Mouse (Mus musculus) sigmoid colon, adult 10 weeks (tissue): ENCODE results near the gene Lhx2. TPM values are rescaled to one million over a fixed set of nuclear protein-coding genes. Genes with fewer than 3 reads are reported as not detected.

Source experiments
- polyA plus RNA-seq: library from polyadenylated mRNA; stranded (reverse); fragments of 350-450 nt; fragmentation: Illumina TruSeq; extraction: RNeasy Lipid Tissue Mini Kit (QIAGEN cat#74804); gene quantifications from one replicate; pipeline ENCODE4 v1.2.3, GENCODE M21; 2014; ENCODE audit warnings: low read depth, low replicate concordance

The Lhx2 gene
- polyA plus RNA-seq = not detected

GRCm38 (mm10) chr2:38338990-38339909 is at the start of gene Lhx2:
TSS of gene Lhx2 (plus strand) at chr2:38339281.

Other genes starting within 250 kb of the Lhx2 start
- 13.5 TPM for gene Dennd1a, start 51.9 kb upstream of the Lhx2 start, polyA plus RNA-seq
- gene Nek6, start 172.4 kb downstream of the Lhx2 start, polyA plus RNA-seq = 23.7 TPM